Mouse (Mus musculus): ENCODE data around the gene Stpg3.

DNA sequence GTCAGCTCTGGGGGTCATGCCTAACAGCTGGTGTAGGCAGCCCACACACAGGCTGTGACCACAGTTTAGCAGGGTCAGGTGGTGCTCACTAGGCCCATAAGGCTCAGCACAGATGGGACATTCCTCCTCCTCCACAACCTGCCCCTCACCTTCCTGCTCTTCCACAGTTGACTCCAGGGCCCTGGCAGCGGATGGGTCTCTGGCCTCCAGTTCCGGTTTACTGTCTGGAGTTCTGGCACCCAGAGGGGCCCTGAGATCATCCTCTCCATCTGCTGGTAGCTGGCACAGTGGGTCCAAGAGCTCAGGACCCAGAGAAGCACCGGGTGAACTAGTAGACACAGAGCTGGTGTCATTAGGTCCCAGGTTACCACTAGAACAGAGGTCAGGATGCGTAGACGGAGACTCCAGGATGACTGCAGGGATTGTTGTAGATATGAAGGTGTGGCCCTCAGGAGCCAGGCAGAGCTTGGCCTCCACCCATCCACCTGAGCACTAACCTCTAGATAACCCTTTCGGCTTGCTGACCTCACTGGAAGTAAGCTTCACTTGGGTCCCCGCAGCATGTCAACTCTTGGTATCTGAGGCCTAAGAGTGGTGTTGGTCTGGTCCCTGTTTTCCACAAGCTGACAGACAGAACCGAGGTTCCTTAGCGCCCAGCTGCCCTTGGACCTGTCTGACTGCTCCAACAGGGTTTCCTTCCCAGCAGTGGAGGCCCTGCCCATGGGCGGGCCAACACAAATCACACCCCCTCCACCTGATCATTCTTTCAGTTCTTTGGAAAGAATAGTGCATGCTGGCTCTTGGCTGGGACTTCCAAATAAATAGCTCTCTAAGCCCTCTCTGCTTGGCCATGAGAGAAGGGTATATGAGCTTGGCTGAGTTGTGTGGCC lies 32.0 kb upstream of the Stpg3 start, which contains the start of gene AL732309.1:
- TF ChIP-seq CTCF (IDR thresholded peaks at IDR 0.05; ENCODE audit: low read depth, low read length) = no peak
- TF ChIP-seq POLR2A (IDR thresholded peaks at IDR 0.05; ENCODE audit: insufficient read depth, low read length) = no peak
- no peak for TF ChIP-seq EP300 (IDR thresholded peaks at IDR 0.05; ENCODE audit: insufficient read depth, low read depth, low read length)

Measured in ES-Bruce4 (cell line).